Mouse (Mus musculus) MEL (cell line): ENCODE measurements at regions not wholly inside any gene's neighbourhood (a gene's known extent, or its start where the extent isn't known, plus 50 kb on each side); places are given as distances from the start of the nearest gene placed in this dataset.

Experiments
- DNase-seq: peaks from one replicate; pipeline ENCODE4 v3.0.0; 2011; ENCODE audit warnings: low read depth, low spot score
- H3K27ac ChIP-seq: 2 replicates; pipeline ENCODE4 v1.5.1; 2012; ENCODE audit warnings: low read depth, mild to moderate bottlenecking, control low read depth, low read length, moderate library complexity; ENCODE audit not compliant: control insufficient read depth
- H3K27me3 ChIP-seq, 2 experiments: fragments of 150-350 bp in 1 of 2; sonication (generic) in 1 of 2; 2 replicates each; pipeline ENCODE4 v1.6.1; 2012; ENCODE audit warnings: low read length in 2 of 2, mild to moderate bottlenecking in 2 of 2, improper control_type of control experiment in 1 of 2, moderate library complexity in 1 of 2; ENCODE audit not compliant: insufficient read depth in 2 of 2, control insufficient read depth in 1 of 2
- H3K36me3 ChIP-seq, 2 experiments: 2 replicates each; pipeline ENCODE4 v1.6.1; 2012 to 2014; ENCODE audit warnings: low read length in 2 of 2, improper control_type of control experiment in 1 of 2, inconsistent platforms in 1 of 2, mild to moderate bottlenecking in 1 of 2; ENCODE audit not compliant: insufficient read depth in 2 of 2, control insufficient read depth in 1 of 2
- H3K4me1 ChIP-seq, 2 experiments: fragments of 150-350 bp in 1 of 2; sonication (generic) in 1 of 2; 2 replicates each; pipeline ENCODE4 v1.6.1; 2012; ENCODE audit warnings: low read length in 2 of 2, improper control_type of control experiment in 1 of 2, mild to moderate bottlenecking in 1 of 2; ENCODE audit not compliant: insufficient read depth in 2 of 2, control insufficient read depth in 1 of 2
- H3K4me3 ChIP-seq, 2 experiments: fragments of 150-350 bp in 1 of 2; sonication (generic) in 1 of 2; 2 replicates each; pipeline ENCODE4 v1.5.1; 2012; ENCODE audit warnings: low read depth in 2 of 2, low read length in 2 of 2, mild to moderate bottlenecking in 2 of 2, moderate library complexity in 2 of 2, control low read depth in 1 of 2, improper control_type of control experiment in 1 of 2; ENCODE audit not compliant: control insufficient read depth in 1 of 2, insufficient read depth in 1 of 2
- H3K79me2 ChIP-seq: 2 replicates; pipeline ENCODE4 v1.6.1; 2012; ENCODE audit warnings: mild to moderate bottlenecking, low read length, moderate library complexity; ENCODE audit not compliant: control insufficient read depth, poor library complexity, insufficient read depth
- H3K9ac ChIP-seq: 2 replicates; pipeline ENCODE4 v1.6.1; 2012; ENCODE audit warnings: low read depth, mild to moderate bottlenecking, control low read depth, low read length, moderate library complexity; ENCODE audit not compliant: control insufficient read depth, poor library complexity, severe bottlenecking
- H3K9me3 ChIP-seq: fragments of 150-350 bp; sonication (generic); replicated peaks from 2 replicates; pipeline ENCODE4 v1.6.1; 2012; ENCODE audit warnings: mild to moderate bottlenecking, low read length, improper control_type of control experiment, moderate library complexity; ENCODE audit not compliant: insufficient read depth
- BHLHE40 ChIP-seq: IDR thresholded peaks from 2 replicates; pipeline ENCODE4 v1.6.1; 2012; ENCODE audit warnings: low read depth, mild to moderate bottlenecking, inconsistent platforms, low read length, improper control_type of control experiment, borderline replicate concordance
- CHD1 ChIP-seq: IDR thresholded peaks from 2 replicates; pipeline ENCODE4 v1.6.1; 2012; ENCODE audit warnings: low read depth, mild to moderate bottlenecking, inconsistent platforms, low read length, improper control_type of control experiment
- CHD2 ChIP-seq: IDR thresholded peaks from 2 replicates; pipeline ENCODE4 v1.6.1; 2011; ENCODE audit warnings: low read length, improper control_type of control experiment
- CTCF ChIP-seq, 3 experiments: IDR thresholded peaks in 2 of 3; conservative IDR thresholded peaks in 1 of 3; 2 replicates each; pipeline ENCODE4 v1.5.1; 2011 to 2012; ENCODE audit warnings: low read length in 3 of 3, low read depth in 2 of 3, mild to moderate bottlenecking in 2 of 3, improper control_type of control experiment in 1 of 3, inconsistent platforms in 1 of 3, mixed read lengths in 1 of 3, moderate library complexity in 1 of 3; ENCODE audit not compliant: control insufficient read depth in 1 of 3, insufficient read depth in 1 of 3, poor library complexity in 1 of 3, severe bottlenecking in 1 of 3
- EP300 ChIP-seq, 2 experiments: IDR thresholded peaks; 2 replicates each; pipeline ENCODE4 v1.6.1; 2011; ENCODE audit warnings: improper control_type of control experiment in 2 of 2, low read length in 2 of 2, low read depth in 1 of 2, mild to moderate bottlenecking in 1 of 2
- ETS1 ChIP-seq: IDR thresholded peaks from 2 replicates; pipeline ENCODE4 v1.6.1; 2012; ENCODE audit warnings: low read depth, mild to moderate bottlenecking, inconsistent platforms, low read length, improper control_type of control experiment, moderate library complexity
- GABPA ChIP-seq: IDR thresholded peaks from 2 replicates; pipeline ENCODE4 v1.6.1; 2012; ENCODE audit warnings: low read depth, mild to moderate bottlenecking, inconsistent platforms, low read length, improper control_type of control experiment, moderate library complexity
- KAT2A ChIP-seq: conservative IDR thresholded peaks from 2 replicates; pipeline ENCODE4 v1.6.1; 2012; ENCODE audit warnings: low read depth, low read length, improper control_type of control experiment, inconsistent platforms
- MAFK ChIP-seq: IDR thresholded peaks from 2 replicates; pipeline ENCODE4 v1.6.1; 2011; ENCODE audit warnings: low read depth, mild to moderate bottlenecking, low read length, improper control_type of control experiment, borderline replicate concordance
- MAX ChIP-seq: IDR thresholded peaks from 2 replicates; pipeline ENCODE4 v1.6.1; 2011; ENCODE audit warnings: low read length, improper control_type of control experiment
- MAZ ChIP-seq: IDR thresholded peaks from 2 replicates; pipeline ENCODE4 v1.6.1; 2012; ENCODE audit warnings: low read depth, mild to moderate bottlenecking, inconsistent platforms, low read length, improper control_type of control experiment
- MEF2A ChIP-seq: IDR thresholded peaks from 2 replicates; pipeline ENCODE4 v1.6.1; 2014; ENCODE audit warnings: low read depth, mild to moderate bottlenecking, inconsistent platforms, low read length, improper control_type of control experiment; ENCODE audit not compliant: poor library complexity, insufficient replicate concordance, severe bottlenecking; ENCODE audit errors: extremely low read depth
- MXI1 ChIP-seq: IDR thresholded peaks from 2 replicates; pipeline ENCODE4 v1.6.1; 2011; ENCODE audit warnings: mild to moderate bottlenecking, low read depth, low read length, improper control_type of control experiment
- MYC ChIP-seq: IDR thresholded peaks from 2 replicates; pipeline ENCODE4 v1.6.1; 2011; ENCODE audit warnings: low read depth, mild to moderate bottlenecking, low read length, improper control_type of control experiment, moderate library complexity
- NRF1 ChIP-seq: IDR thresholded peaks from 2 replicates; pipeline ENCODE4 v1.6.1; 2014; ENCODE audit warnings: low read depth, mild to moderate bottlenecking, inconsistent platforms, low read length, improper control_type of control experiment, moderate library complexity; ENCODE audit not compliant: poor library complexity, insufficient read depth, severe bottlenecking
- POLR2A ChIP-seq, 2 experiments: IDR thresholded peaks; 2 replicates each; pipeline ENCODE4 v1.6.1; 2011 to 2012; ENCODE audit warnings: low read length in 2 of 2, mild to moderate bottlenecking in 2 of 2, control low read depth in 1 of 2, improper control_type of control experiment in 1 of 2, low read depth in 1 of 2, moderate library complexity in 1 of 2; ENCODE audit not compliant: control insufficient read depth in 1 of 2, insufficient read depth in 1 of 2, poor library complexity in 1 of 2
- POLR2AphosphoS2 ChIP-seq: IDR thresholded peaks from 2 replicates; pipeline ENCODE4 v1.6.1; 2011; ENCODE audit warnings: low read length, improper control_type of control experiment
- RAD21 ChIP-seq: IDR thresholded peaks from 2 replicates; pipeline ENCODE4 v1.6.1; 2011; ENCODE audit warnings: mild to moderate bottlenecking, low read depth, low read length, improper control_type of control experiment
- SMC3 ChIP-seq: IDR thresholded peaks from 2 replicates; pipeline ENCODE4 v1.6.1; 2011; ENCODE audit warnings: low read depth, low read length, improper control_type of control experiment
- TBP ChIP-seq: IDR thresholded peaks from 2 replicates; pipeline ENCODE4 v1.8.0; 2011; ENCODE audit warnings: low read depth, low read length, improper control_type of control experiment
- TCF12 ChIP-seq: IDR thresholded peaks from 2 replicates; pipeline ENCODE4 v1.6.1; 2014; ENCODE audit warnings: low read depth, mild to moderate bottlenecking, inconsistent platforms, low read length, improper control_type of control experiment, moderate library complexity
- UBTF ChIP-seq: IDR thresholded peaks from 2 replicates; pipeline ENCODE4 v1.6.1; 2012; ENCODE audit warnings: low read depth, mild to moderate bottlenecking, inconsistent platforms, low read length, improper control_type of control experiment, moderate library complexity, borderline replicate concordance; ENCODE audit not compliant: insufficient read depth
- USF1 ChIP-seq: IDR thresholded peaks from 2 replicates; pipeline ENCODE4 v1.6.1; 2014; ENCODE audit warnings: low read depth, mild to moderate bottlenecking, inconsistent platforms, low read length, improper control_type of control experiment, moderate library complexity
- USF2 ChIP-seq, 2 experiments: IDR thresholded peaks; 2 replicates each; pipeline ENCODE4 v1.6.1; 2011 to 2012; ENCODE audit warnings: improper control_type of control experiment in 2 of 2, low read length in 2 of 2, borderline replicate concordance in 1 of 2, inconsistent platforms in 1 of 2, low read depth in 1 of 2, mild to moderate bottlenecking in 1 of 2; ENCODE audit not compliant: insufficient read depth in 1 of 2
- ZC3H11A ChIP-seq: IDR thresholded peaks from 2 replicates; pipeline ENCODE4 v1.6.1; 2012; ENCODE audit warnings: low read depth, mild to moderate bottlenecking, inconsistent platforms, low read length, improper control_type of control experiment

DNA sequence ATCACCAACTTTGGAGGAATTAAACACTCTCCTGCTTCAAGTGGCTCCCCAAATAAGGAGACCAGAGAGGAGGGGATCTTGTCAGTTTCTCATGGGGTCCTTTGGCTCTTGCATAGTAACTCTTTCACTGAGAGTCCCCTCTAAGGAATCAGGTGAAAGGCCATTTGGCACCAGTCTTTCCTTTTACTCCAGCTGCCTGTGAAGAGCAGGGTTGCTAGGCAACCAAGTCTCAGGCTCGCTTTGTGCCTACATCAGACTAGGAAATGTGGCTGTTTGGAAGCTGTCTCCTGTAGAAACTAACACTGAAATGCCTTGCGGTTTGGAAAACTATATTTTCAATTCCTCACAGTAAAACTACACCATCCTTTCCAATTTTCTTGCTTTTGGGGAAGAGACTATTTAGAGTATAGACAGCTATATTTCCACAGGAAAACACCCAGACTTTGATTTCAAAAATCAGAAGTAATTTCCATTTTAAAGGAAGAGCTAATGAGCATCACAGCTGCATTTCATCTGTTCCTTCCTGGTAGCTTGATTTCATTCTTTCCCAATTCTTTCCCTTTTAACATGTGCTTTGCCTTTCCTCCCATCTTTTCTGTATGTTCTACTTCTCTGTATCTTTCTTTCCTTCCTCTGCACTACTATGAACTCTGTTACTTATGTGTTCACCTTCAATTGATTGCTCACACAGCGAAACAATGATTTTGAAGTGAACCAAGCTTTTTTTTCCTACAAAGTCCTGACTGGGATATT lies 127.3 kb upstream of the Ufl1 start:
- H3K27me3 ChIP-seq: peaks cover 0 to 2% of the 10 kb centered on the region in 2 experiments; a peak in 2 of 4 replicates
- no peak overlapping the region for H3K9ac ChIP-seq
- peaks cover 0 to 2% of the 10 kb centered on the region in 2 experiments; a peak in 1 of 4 replicates for H3K4me1 ChIP-seq
- DNase-seq: no peak
- H3K9me3 ChIP-seq: no peaks in the 10 kb centered on the region
- TF ChIP-seq CHD2: no peak
- no peak for TF ChIP-seq BHLHE40
- no peak for TF ChIP-seq TCF12
- no peak for TF ChIP-seq CTCF (IDR thresholded peaks at IDR 0.05 in 2 of 3, conservative IDR thresholded peaks at IDR 0.05 in 1 of 3; ENCODE audit: control insufficient read depth in 1 of 3, insufficient read depth in 1 of 3, low read depth in 2 of 3, low read length in 3 of 3, poor library complexity in 1 of 3, severe bottlenecking in 1 of 3)
- no peak overlapping the region for H3K27ac ChIP-seq
- H3K79me2 ChIP-seq: no peaks in the 10 kb centered on the region
- H3K36me3 ChIP-seq: no peaks in the 10 kb centered on the region
- H3K4me3 ChIP-seq: no peak overlapping the region

DNA sequence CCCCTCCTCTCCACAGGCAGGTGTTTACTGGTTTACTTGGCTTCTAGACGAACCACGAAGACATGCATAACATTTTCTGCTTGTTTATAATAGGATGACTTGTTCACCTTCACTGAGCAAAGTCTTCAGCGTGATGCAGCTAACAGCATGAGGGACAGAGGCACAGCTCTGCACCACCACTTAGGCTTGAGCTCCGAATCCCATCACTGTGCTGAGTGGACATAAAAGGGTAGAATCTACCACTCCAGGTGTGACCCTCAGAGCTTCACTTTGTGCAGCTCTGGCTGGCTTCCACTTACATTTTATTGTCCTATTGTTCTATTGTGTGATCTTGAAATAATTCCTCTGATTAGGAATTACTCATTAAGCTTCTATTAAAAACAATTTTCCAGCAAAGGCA lies 126.2 kb upstream of the Ufl1 start:
- H3K4me1 ChIP-seq: peaks cover 0 to 2% of the 10 kb centered on the region in 2 experiments; a peak in 1 of 4 replicates
- no peak overlapping the region for H3K4me3 ChIP-seq

DNA sequence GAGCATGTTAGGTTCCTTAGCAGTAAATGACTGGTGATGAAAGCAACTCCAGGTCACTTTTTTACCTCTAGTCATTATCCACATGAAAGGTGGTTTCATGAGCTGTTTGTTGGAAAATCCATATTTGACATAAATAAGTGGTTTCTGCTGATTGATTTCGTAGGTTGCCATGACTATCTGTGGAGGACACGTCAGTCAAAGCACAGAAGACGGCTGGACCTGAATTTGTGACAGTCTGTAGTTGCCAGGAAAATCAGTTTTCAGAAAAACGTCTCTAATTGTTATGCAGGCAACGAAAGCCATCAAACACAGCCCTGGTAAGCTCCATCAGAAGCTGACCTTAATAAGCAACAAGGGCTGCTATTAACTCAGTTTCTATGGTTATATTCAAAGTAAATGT lies 107.9 kb upstream of the Ufl1 start:
- Histone ChIP-seq H3K36me3 (no peaks in the 10 kb centered on the region), H3K9me3 (no peaks in the 10 kb centered on the region), H3K9ac (no peak overlapping the region), H3K4me3 (no peak overlapping the region), H3K27ac (no peak overlapping the region), H3K79me2 (no peaks in the 10 kb centered on the region), H3K27me3 (0 out of 4 replicates have a peak, but pooled peaks cover 0 to 2% of the 10 kb centered on the region in 2 experiments), H3K4me1 (no peaks in the 10 kb centered on the region)
- TF ChIP-seq RAD21: no peak
- no peak for TF ChIP-seq CHD1
- TF ChIP-seq SMC3: no peak
- no peak for TF ChIP-seq MXI1
- TF ChIP-seq UBTF: no peak
- no peak for TF ChIP-seq CHD2
- no peak for TF ChIP-seq MEF2A
- TF ChIP-seq NRF1: no peak
- TF ChIP-seq EP300 (IDR thresholded peaks at IDR 0.05; ENCODE audit: low read depth in 1 of 2, low read length in 2 of 2): no peak
- TF ChIP-seq USF1: no peak
- no peak for TF ChIP-seq MAFK
- no peak for TF ChIP-seq MYC
- TF ChIP-seq MAZ: no peak
- no peak for TF ChIP-seq ETS1
- TF ChIP-seq USF2 (IDR thresholded peaks at IDR 0.05; ENCODE audit: borderline replicate concordance in 1 of 2, insufficient read depth in 1 of 2, low read depth in 1 of 2, low read length in 2 of 2): no peak
- TF ChIP-seq MAX: no peak
- TF ChIP-seq POLR2A (IDR thresholded peaks at IDR 0.05; ENCODE audit: control insufficient read depth in 1 of 2, insufficient read depth in 1 of 2, low read depth in 1 of 2, low read length in 2 of 2, poor library complexity in 1 of 2): no peak
- no peak for TF ChIP-seq BHLHE40
- no peak for TF ChIP-seq KAT2A
- TF ChIP-seq TBP: no peak
- DNase-seq: no peak

More for the DNA sequence above, 126.2 kb upstream of the Ufl1 start:
- no peak overlapping the region for H3K9ac ChIP-seq
- DNase-seq: no peak
- H3K36me3 ChIP-seq: no peaks in the 10 kb centered on the region
- peaks cover 0 to 2% of the 10 kb centered on the region in 2 experiments; a peak in 2 of 4 replicates for H3K27me3 ChIP-seq
- no peaks in the 10 kb centered on the region for H3K79me2 ChIP-seq
- TF ChIP-seq BHLHE40 (no peak), CHD2 (no peak), CHD1 (no peak), USF1 (no peak), POLR2AphosphoS2 (no peak), ZC3H11A (no peak), MAX (no peak), GABPA (no peak)
- H3K9me3 ChIP-seq: no peaks in the 10 kb centered on the region
- no peak overlapping the region for H3K27ac ChIP-seq
